Mouse (Mus musculus) midbrain, embryonic 16.5 days (tissue): ENCODE measurements around the gene Apbb2. TPM values are rescaled to one million over a fixed set of nuclear protein-coding genes. Genes with fewer than 3 reads are reported as not detected.

Experiments
- ATAC-seq: fragments of 200-750 bp; cut with Nextera tagmentation; 2 replicates; pipeline ENCODE4 v1.8.0; 2017; ENCODE audit warnings: moderate TSS enrichment
- H3K27ac ChIP-seq: fragments of 300-500 bp; sonication (generic); 2 replicates; pipeline ENCODE4 v1.5.1; 2014; ENCODE audit warnings: mild to moderate bottlenecking, low read length, mixed read lengths
- H3K27me3 ChIP-seq: fragments of 300-500 bp; sonication (generic); 2 replicates; pipeline ENCODE4 v1.6.1; 2014; ENCODE audit warnings: low read depth, low read length, mixed read lengths; ENCODE audit not compliant: control insufficient read depth, insufficient read depth
- H3K36me3 ChIP-seq: fragments of 300-500 bp; sonication (generic); 2 replicates; pipeline ENCODE4 v1.6.1; 2014; ENCODE audit warnings: mild to moderate bottlenecking, low read length, moderate library complexity, mixed read lengths; ENCODE audit not compliant: control insufficient read depth, insufficient read depth
- H3K4me1 ChIP-seq: fragments of 300-500 bp; sonication (generic); 2 replicates; pipeline ENCODE4 v1.6.1; 2014; ENCODE audit warnings: mild to moderate bottlenecking, low read length, mixed read lengths; ENCODE audit not compliant: control insufficient read depth, insufficient read depth
- H3K4me2 ChIP-seq: fragments of 300-500 bp; sonication (generic); 2 replicates; pipeline ENCODE4 v1.6.1; 2014; ENCODE audit warnings: mild to moderate bottlenecking, low read length, mixed read lengths
- H3K4me3 ChIP-seq: fragments of 300-500 bp; sonication (generic); 2 replicates; pipeline ENCODE4 v1.5.1; 2014; ENCODE audit warnings: low read depth, mild to moderate bottlenecking, low read length, moderate library complexity, mixed read lengths
- H3K9ac ChIP-seq: fragments of 300-500 bp; sonication (generic); 2 replicates; pipeline ENCODE4 v1.6.1; 2014; ENCODE audit warnings: low read depth, low read length, mixed read lengths
- H3K9me3 ChIP-seq: fragments of 300-500 bp; sonication (generic); replicated peaks from 2 replicates; pipeline ENCODE4 v1.6.1; 2014; ENCODE audit warnings: mild to moderate bottlenecking, low read length, mixed read lengths; ENCODE audit not compliant: control insufficient read depth, poor library complexity, severe bottlenecking
- WGBS: fragments of 180-500 bp; shearing (Covaris S2); extraction: QIAGEN DNeasy Blood & Tissue Kit; methylation state at CpG from one replicate; pipeline ENCODE4 v1.1.7; 2014; 5-methylcytosine and 5-hydroxymethylcytosine counted together
- polyA plus RNA-seq: library from polyadenylated mRNA; unstranded; fragments of >200 nt; fragmentation: Nextera tagmentation; extraction: Ambion mirVana; gene quantifications from 2 replicates; pipeline ENCODE4 v1.2.1, GENCODE M21; 2015

Apbb2 gene
- polyA plus RNA-seq, 1 experiment from 2014 or later: 107 TPM

- Histone ChIP-seq H3K4me1 (peaks cover 11% of the 10 kb centered on the region), H3K9ac (no peak overlapping the region), H3K4me2 (no peak overlapping the region), H3K4me3 (no peak overlapping the region), H3K9me3 (no peaks in the 10 kb centered on the region; the same call in 1 of the 2 replicates), H3K27me3 (no peaks in the 10 kb centered on the region), H3K36me3 (no peaks in the 10 kb centered on the region), H3K27ac (no peak overlapping the region)
- no peak for ATAC-seq
- 93% methylated on average over 5 of the region's 5 CpGs for WGBS
Measured at GRCm38 (mm10) chr5:66550292-66550691, 68.3 kb downstream of the Apbb2 start.

GRCm38 (mm10) chr5:66549691-66550090 lies 68.9 kb downstream of the Apbb2 start:
- no peak overlapping the region for H3K27ac ChIP-seq
- no peaks in the 10 kb centered on the region for H3K27me3 ChIP-seq
- H3K4me2 ChIP-seq: no peak overlapping the region
- WGBS: 82% methylated on average over 1 of the region's 1 CpGs
- H3K4me3 ChIP-seq: no peak overlapping the region
- no peak overlapping the region for H3K9ac ChIP-seq
- no peak for ATAC-seq
- peaks cover 12% of the 10 kb centered on the region for H3K4me1 ChIP-seq
- H3K9me3 ChIP-seq: no peaks in the 10 kb centered on the region; the same call in 1 of the 2 replicates
- no peaks in the 10 kb centered on the region for H3K36me3 ChIP-seq

GRCm38 (mm10) chr5:66546969-66547511 lies 71.5 kb downstream of the Apbb2 start:
- no peak overlapping the region for H3K4me3 ChIP-seq
- H3K27ac ChIP-seq: no peak overlapping the region
- no peaks in the 10 kb centered on the region; the same call in 1 of the 2 replicates for H3K9me3 ChIP-seq
- no peak overlapping the region for H3K4me2 ChIP-seq
- H3K9ac ChIP-seq: no peak overlapping the region
- peaks cover 9% of the 10 kb centered on the region for H3K4me1 ChIP-seq
- H3K27me3 ChIP-seq: no peaks in the 10 kb centered on the region
- 85% methylated on average over 12 of the region's 12 CpGs for WGBS
- H3K36me3 ChIP-seq: no peaks in the 10 kb centered on the region
- no peak for ATAC-seq

- 7% methylated on average over 10 of the region's 10 CpGs for WGBS
- peak; percentile 83 for ATAC-seq
- H3K27ac ChIP-seq: peak overlapping the region; percentile 67
- peak overlapping the region; percentile 21; the same call in 1 of the 2 replicates for H3K4me2 ChIP-seq
- H3K36me3 ChIP-seq: no peaks in the 10 kb centered on the region
- H3K4me3 ChIP-seq: no peak overlapping the region
- no peaks in the 10 kb centered on the region for H3K27me3 ChIP-seq
- H3K9me3 ChIP-seq: no peaks in the 10 kb centered on the region; the same call in 1 of the 2 replicates
- H3K9ac ChIP-seq: peak overlapping the region; percentile 47; the same call in 1 of the 2 replicates
- peaks cover 9% of the 10 kb centered on the region for H3K4me1 ChIP-seq
Measured at GRCm38 (mm10) chr5:66545573-66546141, 72.9 kb downstream of the Apbb2 start.

- Histone ChIP-seq H3K27ac (no peak overlapping the region), H3K27me3 (no peaks in the 10 kb centered on the region)
- ATAC-seq: no peak
Measured at GRCm38 (mm10) chr5:66543761-66544160, 74.8 kb downstream of the Apbb2 start.

GRCm38 (mm10) chr5:66543344-66543743 lies 75.2 kb downstream of the Apbb2 start:
- 70% methylated on average over 6 of the region's 6 CpGs for WGBS
- H3K4me1 ChIP-seq: peaks cover 9% of the 10 kb centered on the region

More at GRCm38 (mm10) chr5:66543761-66544160, 74.8 kb downstream of the Apbb2 start:
- Histone ChIP-seq H3K9ac (no peak overlapping the region), H3K4me2 (no peak overlapping the region), H3K36me3 (no peaks in the 10 kb centered on the region), H3K4me1 (peaks cover 9% of the 10 kb centered on the region), H3K4me3 (no peak overlapping the region), H3K9me3 (no peaks in the 10 kb centered on the region; the same call in 1 of the 2 replicates)
- 38% methylated on average over 6 of the region's 6 CpGs for WGBS

GRCm38 (mm10) chr5:66542521-66542920 lies 76.1 kb downstream of the Apbb2 start:
- no peak overlapping the region for H3K9ac ChIP-seq
- H3K9me3 ChIP-seq: no peaks in the 10 kb centered on the region
- no peaks in the 10 kb centered on the region for H3K27me3 ChIP-seq
- WGBS: 76% methylated on average over 4 of the region's 4 CpGs
- H3K36me3 ChIP-seq: no peaks in the 10 kb centered on the region
- H3K4me1 ChIP-seq: peaks cover 9% of the 10 kb centered on the region
- no peak; the same call in 1 of the 2 replicates for ATAC-seq
- H3K4me2 ChIP-seq: no peak overlapping the region
- no peak overlapping the region for H3K4me3 ChIP-seq
- no peak overlapping the region for H3K27ac ChIP-seq

More at GRCm38 (mm10) chr5:66543344-66543743, 75.2 kb downstream of the Apbb2 start:
- H3K27ac ChIP-seq: no peak overlapping the region
- no peaks in the 10 kb centered on the region; the same call in 1 of the 2 replicates for H3K9me3 ChIP-seq
- H3K9ac ChIP-seq: no peak overlapping the region
- no peak overlapping the region for H3K4me3 ChIP-seq
- H3K27me3 ChIP-seq: no peaks in the 10 kb centered on the region
- H3K4me2 ChIP-seq: no peak overlapping the region
- ATAC-seq: no peak
- H3K36me3 ChIP-seq: no peaks in the 10 kb centered on the region

- Histone ChIP-seq H3K27me3 (no peaks in the 10 kb centered on the region), H3K36me3 (no peaks in the 10 kb centered on the region), H3K9me3 (no peaks in the 10 kb centered on the region), H3K4me3 (no peak overlapping the region), H3K9ac (no peak overlapping the region), H3K27ac (no peak overlapping the region), H3K4me2 (no peak overlapping the region), H3K4me1 (peaks cover 10% of the 10 kb centered on the region)
- WGBS: 85% methylated on average over 4 of the region's 4 CpGs
- no peak for ATAC-seq
Measured at GRCm38 (mm10) chr5:66541385-66541784, 77.2 kb downstream of the Apbb2 start.

GRCm38 (mm10) chr5:66540246-66540645 lies 78.3 kb downstream of the Apbb2 start:
- no peak for ATAC-seq

More at GRCm38 (mm10) chr5:66540246-66540645, 78.3 kb downstream of the Apbb2 start:
- 100% methylated on average over 4 of the region's 4 CpGs for WGBS
- Histone ChIP-seq H3K9ac (no peak overlapping the region), H3K4me3 (no peak overlapping the region), H3K36me3 (no peaks in the 10 kb centered on the region), H3K4me1 (peaks cover 13% of the 10 kb centered on the region), H3K27ac (no peak overlapping the region), H3K27me3 (no peaks in the 10 kb centered on the region), H3K4me2 (no peak overlapping the region), H3K9me3 (no peaks in the 10 kb centered on the region)
